In the genomic region with DNA sequence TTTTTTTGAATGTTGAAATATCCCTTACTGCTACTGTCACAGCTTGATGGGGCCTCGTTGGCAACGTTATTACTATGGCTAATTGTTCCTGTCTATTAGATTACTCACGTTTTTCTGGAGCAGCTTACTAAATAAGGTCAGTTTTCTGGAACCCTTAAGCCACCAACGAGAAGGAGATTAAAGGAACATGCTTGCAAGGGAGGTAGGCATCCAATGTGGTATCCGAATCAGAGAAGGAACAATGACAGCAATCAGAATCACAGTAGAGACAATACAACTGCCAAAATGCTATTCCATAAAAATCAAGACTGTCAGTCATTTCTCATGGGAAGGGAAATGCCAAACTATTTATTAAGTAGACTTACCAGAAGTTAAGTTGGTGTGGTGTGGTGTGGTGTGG, we compare ENCODE assay signal across 34 mouse cellular contexts. TPM values are rescaled to one million over a fixed set of nuclear protein-coding genes. Genes with fewer than 3 reads are reported as not detected.
DNase-seq lines count a peak whose midpoint lies in the region; ATAC-seq and TF ChIP-seq lines count a peak whose summit lies in the region.
"Had no signal": no experiment of that assay in that cellular context is flagged by ENCODE, and none has a peak within 500 bp of the region (broad histone marks: within the 10 kb centered on the region; RNA-seq: fewer than 3 reads in every experiment).

No protein-coding gene starts in this region.

- no peaks in the 10 kb centered on the region for H3K9me3 ChIP-seq in forebrain, embryonic 16.5 days (ENCODE audit: control insufficient read depth, low read length)
- H3K9me3 ChIP-seq in forebrain, embryonic 11.5 days (ENCODE audit: control insufficient read depth, low read length): no peaks in the 10 kb centered on the region
- H3K9me3 ChIP-seq: embryonic facial prominence, embryonic 12.5 days; heart, embryonic 13.5 days; intestine, embryonic 15.5 days; liver, embryonic 13.5 days; neural tube, embryonic 15.5 days had no signal

- DNase-seq in cerebellum, adult 9-10 months: peak; percentile 57
- DNase-seq in cerebellum, adult 11-12 months: no peak
- no peak for DNase-seq in forebrain, embryonic 11.5 days (ENCODE audit: low spot score)
- DNase-seq in layer of hippocampus, adult 2 months (ENCODE audit: low spot score in 2 of 2): no peak
- DNase-seq in layer of hippocampus, postnatal 36 days: no peak
- peak; percentile 54 for DNase-seq in retina, postnatal 1 day
- DNase-seq in retina, embryonic 14.5 days (ENCODE audit: low spot score): no peak
- DNase-seq: adrenal gland, postnatal 10 days; embryo, embryonic 11 days; gastrocnemius, postnatal 10 days; heart, postnatal 10 days; kidney, adult 2 months; kidney, postnatal 36 days; left cerebral cortex, postnatal 4 days; liver, embryonic 13.5 days; lung, adult 18-20 months; lung, postnatal 4 days; right cerebral cortex, adult 18-20 months; spleen, adult 18-20 months; thymus, postnatal 14 days had no signal

- H3K27ac ChIP-seq in forebrain, embryonic 16.5 days (ENCODE audit: low read length): no peak overlapping the region; the same call in 1 of the 2 replicates
- H3K27ac ChIP-seq in forebrain, embryonic 11.5 days (ENCODE audit: low read depth, low read length): no peak overlapping the region
- H3K27ac ChIP-seq in layer of hippocampus, adult 2 months: peak overlapping the region; percentile 5; the same call in 1 of the 2 replicates
- H3K27ac ChIP-seq: embryonic facial prominence, embryonic 12.5 days; heart, embryonic 13.5 days; intestine, embryonic 15.5 days; liver, embryonic 13.5 days; neural tube, embryonic 15.5 days had no signal

- 29% methylated on average over 5 of the region's 5 CpGs for WGBS in forebrain, embryonic 16.5 days
- 49% methylated on average over 5 of the region's 5 CpGs for WGBS in forebrain, embryonic 11.5 days

- H3K9ac ChIP-seq in forebrain, embryonic 16.5 days (replicated peaks; ENCODE audit: low read depth, low read length): no peak overlapping the region
- no peak overlapping the region for H3K9ac ChIP-seq in forebrain, embryonic 11.5 days (ENCODE audit: low read length)
- H3K9ac ChIP-seq: embryonic facial prominence, embryonic 12.5 days; heart, embryonic 13.5 days; intestine, embryonic 15.5 days; liver, embryonic 13.5 days; neural tube, embryonic 15.5 days had no signal

- peaks cover 23% of the 10 kb centered on the region for H3K4me1 ChIP-seq in forebrain, embryonic 16.5 days (replicated peaks; ENCODE audit: control insufficient read depth, insufficient read depth, low read length)
- peaks cover 3% of the 10 kb centered on the region; the same call in 1 of the 2 replicates for H3K4me1 ChIP-seq in forebrain, embryonic 11.5 days (replicated peaks; ENCODE audit: control insufficient read depth, insufficient read depth, low read length)
- H3K4me1 ChIP-seq: liver, embryonic 13.5 days had no signal

- peaks cover 11% of the 10 kb centered on the region for H3K27me3 ChIP-seq in forebrain, embryonic 16.5 days (replicated peaks; ENCODE audit: control insufficient read depth, insufficient read depth, low read length)
- peaks cover 26% of the 10 kb centered on the region for H3K27me3 ChIP-seq in forebrain, embryonic 11.5 days (ENCODE audit: control insufficient read depth, insufficient read depth, low read length)

- no peak for ATAC-seq in forebrain, embryonic 16.5 days
- ATAC-seq in forebrain, embryonic 11.5 days (replicated peaks; ENCODE audit: low FRiP score): no peak
- ATAC-seq: intestine, embryonic 15.5 days; lung, postnatal 0 days; Patski had no signal

- H3K4me2 ChIP-seq in forebrain, embryonic 16.5 days (ENCODE audit: low read length): 0 out of 2 replicates have a peak overlapping the region, but pooled peaks have one; percentile 9
- H3K4me2 ChIP-seq in forebrain, embryonic 11.5 days (ENCODE audit: low read depth, low read length, severe bottlenecking): no peak overlapping the region
- H3K4me2 ChIP-seq: embryonic facial prominence, embryonic 12.5 days; heart, embryonic 13.5 days; intestine, embryonic 15.5 days; liver, embryonic 13.5 days; neural tube, embryonic 15.5 days had no signal

- no peak overlapping the region for H3K4me3 ChIP-seq in forebrain, embryonic 16.5 days (replicated peaks; ENCODE audit: low read length)
- H3K4me3 ChIP-seq in forebrain, embryonic 11.5 days (ENCODE audit: low read depth, low read length): no peak overlapping the region
- H3K4me3 ChIP-seq in layer of hippocampus, adult 2 months: no peak overlapping the region
- H3K4me3 ChIP-seq: embryonic facial prominence, embryonic 12.5 days; heart, embryonic 13.5 days; intestine, embryonic 15.5 days; liver, embryonic 13.5 days; megakaryocyte, embryonic 14.5 days; neural tube, embryonic 15.5 days had no signal

- no peaks in the 10 kb centered on the region for H3K36me3 ChIP-seq in forebrain, embryonic 16.5 days (ENCODE audit: control insufficient read depth, insufficient read depth)
- no peaks in the 10 kb centered on the region for H3K36me3 ChIP-seq in forebrain, embryonic 11.5 days (ENCODE audit: control insufficient read depth, insufficient read depth, low read length)
- H3K36me3 ChIP-seq: embryonic facial prominence, embryonic 12.5 days; heart, embryonic 13.5 days; intestine, embryonic 15.5 days; liver, embryonic 13.5 days; neural tube, embryonic 15.5 days had no signal

- TF ChIP-seq CTCF in layer of hippocampus, adult 2 months (conservative IDR thresholded peaks at IDR 0.05): no peak

RNA-seq across cellular contexts. Expression of a gene that starts 5.1 kb away (rescaled TPM):
- polyA plus RNA-seq in forebrain, embryonic 16.5 days (2015; fragmentation: Nextera tagmentation; extraction: Ambion mirVana): 55.8 and 68.6 TPM in 2 replicates
- polyA plus RNA-seq in forebrain, embryonic 11.5 days (2014; fragmentation: Nextera tagmentation; extraction: Ambion mirVana): 30.7 and 34.3 TPM in 2 replicates
- 10 to 100 TPM; 32.7 to 33.1 TPM for total RNA-seq in layer of hippocampus, adult 2 months (2021)
- total RNA-seq in layer of hippocampus, postnatal 36 days (2021): 10 to 100 TPM; 33.0 to 33.9 TPM
- total RNA-seq: gastrocnemius, postnatal 10 days; heart, adult 8-10 months; heart, postnatal 10 days; hematopoietic stem cell, adult 5-6 weeks; MEL had no signal
- polyA plus RNA-seq: gonadal fat pad, adult 2 months; heart, embryonic 13.5 days; kidney, adult 2 months; kidney, embryonic 16.5 days; liver, embryonic 13.5 days; lung, postnatal 0 days; Patski; urinary bladder, adult 2 months had no signal

RNA-seq across cellular contexts. Expression of a gene that starts 5.1 kb away (rescaled TPM):
- polyA plus RNA-seq in forebrain, embryonic 16.5 days (2015; fragmentation: Nextera tagmentation; extraction: Ambion mirVana): 1.3 and 1.5 TPM in 2 replicates
- polyA plus RNA-seq in forebrain, embryonic 11.5 days (2014; fragmentation: Nextera tagmentation; extraction: Ambion mirVana): 1.2 and 2.2 TPM in 2 replicates
- total RNA-seq in layer of hippocampus, adult 2 months (2021): 10 to 100 TPM in 1 of 2 experiments, 1 to 10 TPM in 1; 7.0 to 10.4 TPM
- 1 to 10 TPM; 6.1 to 7.3 TPM for total RNA-seq in layer of hippocampus, postnatal 36 days (2021)
- polyA plus RNA-seq: Patski had no signal

Comparison
In these comparisons a context has a peak if more than half of its experiments do, and no peak if none do; other contexts are left out.
1. DNase-seq: peak in cerebellum, adult 9-10 months (single experiment) and retina, postnatal 1 day (single experiment); none in cerebellum, adult 11-12 months (single experiment), forebrain, embryonic 11.5 days (single experiment), layer of hippocampus, adult 2 months (0 of 2), layer of hippocampus, postnatal 36 days (0 of 2) and retina, embryonic 14.5 days (single experiment).